Mouse (Mus musculus): ENCODE data around the gene Gtf2ird2.

DNA sequence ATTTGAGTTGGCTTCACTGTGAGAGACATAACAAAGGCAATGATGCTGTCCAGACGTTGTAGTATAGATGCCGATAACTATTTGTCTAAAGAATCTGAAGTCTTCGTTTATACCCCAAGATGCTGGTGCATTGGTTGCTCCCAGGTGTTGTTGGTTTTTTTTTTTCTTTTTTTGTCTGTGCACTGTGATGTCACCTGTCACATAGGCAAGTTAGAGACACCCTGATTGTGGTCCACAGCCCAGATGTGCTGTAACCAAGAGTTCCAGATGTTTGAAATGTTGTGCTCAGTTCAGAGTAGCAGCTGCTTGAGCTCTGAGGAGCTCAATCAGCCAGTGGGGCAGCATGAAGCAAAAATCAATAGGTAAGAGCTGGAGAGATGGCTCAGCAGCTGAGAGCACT is 2.2 kb downstream of the Gtf2ird2 start:
- TF ChIP-seq CTCF (IDR thresholded peaks at IDR 0.05; ENCODE audit: low read depth, low read length) (no peak), POLR2A (IDR thresholded peaks at IDR 0.05; ENCODE audit: extremely low read depth, insufficient read depth, low read length) (no peak)
